Mouse (Mus musculus): ENCODE measurements at regions not wholly inside any gene's neighbourhood (a gene's known extent, or its start where the extent isn't known, plus 50 kb on each side); places are given as distances from the start of the nearest gene placed in this dataset.

GRCm38 (mm10) chr4:34475792-34476448 lies 74.8 kb upstream of the Akirin2 start:
- TF ChIP-seq CTCF (conservative IDR thresholded peaks at IDR 0.05; ENCODE audit: insufficient read depth, insufficient read length, low read depth, low read length) (no peak), POLR2A (IDR thresholded peaks at IDR 0.05; ENCODE audit: low read depth, low read length) (no peak)

Measured in kidney, adult 2 months (tissue).